Mouse (Mus musculus): Measurements from ENCODE around the gene Aspa. TPM values are rescaled to one million over a fixed set of nuclear protein-coding genes. Genes with fewer than 3 reads are reported as not detected.

Gene Aspa
- not detected for total RNA-seq (2023)

GRCm38 (mm10) chr11:73329442-73329841 lies at the start of gene Aspa, which contains the start of the genes Gm49340 and Spata22:
Aspa (minus strand) TSS chr11:73329596.
Gm49340 (plus strand) TSS chr11:73329741.
Spata22 (plus strand) TSS chr11:73329741.

GRCm38 (mm10) chr11:73370946-73371345 lies 41.5 kb upstream of the Aspa start, which contains the start of gene Olfr376:
Olfr376 (plus strand) TSS chr11:73371246.

GRCm38 (mm10) chr11:73350483-73350882 lies 21.1 kb upstream of the Aspa start, which contains the start of gene Olfr20:
Olfr20 (plus strand) TSS chr11:73350783.

DNA sequence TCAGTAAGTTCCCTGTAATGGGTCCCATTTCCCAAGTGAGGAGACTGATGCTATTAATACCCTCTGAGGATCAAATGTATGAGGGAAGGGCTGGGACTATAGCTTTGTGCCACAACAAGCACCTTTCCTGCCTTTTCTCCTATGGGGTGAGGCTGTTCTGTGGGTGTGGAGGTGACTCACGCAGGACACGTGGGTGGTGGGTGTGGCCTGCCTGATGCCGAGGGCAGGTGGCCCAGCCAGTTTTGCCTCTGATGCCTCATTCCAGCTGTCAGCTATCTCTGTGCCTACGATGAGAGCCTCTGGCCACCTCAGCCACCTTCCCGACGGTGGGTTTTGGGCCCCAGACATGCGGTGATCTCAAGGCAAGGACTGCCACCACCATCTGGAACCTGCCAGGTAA lies 62.1 kb downstream of the Aspa start, which contains the start of gene Trpv3:
Trpv3 (plus strand) TSS at position 122 of the 400 bp plus-strand sequence.

Other genes starting within 250 kb of the Aspa start
- gene Itgae, start 239.0 kb downstream of the Aspa start, total RNA-seq (2023) = 10 to 100 TPM; 27.3 to 32.7 TPM
- gene Haspin, start 191.3 kb downstream of the Aspa start, total RNA-seq (2023) = 1 to 10 TPM; 2.6 to 3.0 TPM
- gene P2rx5, start 169.2 kb downstream of the Aspa start, total RNA-seq (2023) = under 1 TPM in 1 of 2 experiments, not detected in 1; 0.76 TPM
- 10 to 100 TPM; 45.0 to 48.6 TPM for gene Emc6, start 152.6 kb downstream of the Aspa start, total RNA-seq (2023)
- gene Tax1bp3, start 152.5 kb downstream of the Aspa start, total RNA-seq (2023) = 1 to 10 TPM; 8.7 to 9.8 TPM
- 10 to 100 TPM; 17.6 to 19.5 TPM for gene Ctns, start 130.6 kb downstream of the Aspa start, total RNA-seq (2023)
- gene Shpk, start 130.1 kb downstream of the Aspa start, total RNA-seq (2023) = 1 to 10 TPM; 5.7 to 6.6 TPM
- gene Trpv1, start 95.3 kb downstream of the Aspa start, total RNA-seq (2023) = not detected
- gene Trpv3, start 62.2 kb downstream of the Aspa start, total RNA-seq (2023) = not detected
- not detected for gene Gm49340, start 145 bp upstream of the Aspa start, total RNA-seq (2023)
- gene Spata22, start 145 bp upstream of the Aspa start, total RNA-seq (2023) = not detected
- gene Olfr20, start 21.2 kb upstream of the Aspa start, total RNA-seq (2023) = not detected
- not detected for gene Olfr376, start 41.6 kb upstream of the Aspa start, total RNA-seq (2023)
- not detected for gene Olfr1, start 70.0 kb upstream of the Aspa start, total RNA-seq (2023)
- not detected for gene Olfr378, start 98.9 kb upstream of the Aspa start, total RNA-seq (2023)
- not detected for gene Olfr380, start 127.9 kb upstream of the Aspa start, total RNA-seq (2023)
- not detected for gene Olfr381, start 162.0 kb upstream of the Aspa start, total RNA-seq (2023)
- gene Olfr382, start 187.6 kb upstream of the Aspa start, total RNA-seq (2023) = not detected

All from T-cell, adult 66 days (primary cell).